Mouse (Mus musculus) activated CD4-positive, CD25-positive, alpha-beta regulatory T cell, adult 4 months (primary cell): ENCODE data around the gene Il21r. TPM values are rescaled to one million over a fixed set of nuclear protein-coding genes. Genes with fewer than 3 reads are reported as not detected.

Experiments
- ATAC-seq: one replicate; pipeline ENCODE4 v1.8.0; 2017
- polyA plus RNA-seq, 2 experiments: library from polyadenylated mRNA; unstranded; fragments of 100-300 nt; shearing (Covaris generic); gene quantifications; one replicate each; pipeline ENCODE4 v1.2.1; 2017

The Il21r gene
- polyA plus RNA-seq, 2 experiments from 2014 or later, result 53.6 to 63.4 TPM

DNA sequence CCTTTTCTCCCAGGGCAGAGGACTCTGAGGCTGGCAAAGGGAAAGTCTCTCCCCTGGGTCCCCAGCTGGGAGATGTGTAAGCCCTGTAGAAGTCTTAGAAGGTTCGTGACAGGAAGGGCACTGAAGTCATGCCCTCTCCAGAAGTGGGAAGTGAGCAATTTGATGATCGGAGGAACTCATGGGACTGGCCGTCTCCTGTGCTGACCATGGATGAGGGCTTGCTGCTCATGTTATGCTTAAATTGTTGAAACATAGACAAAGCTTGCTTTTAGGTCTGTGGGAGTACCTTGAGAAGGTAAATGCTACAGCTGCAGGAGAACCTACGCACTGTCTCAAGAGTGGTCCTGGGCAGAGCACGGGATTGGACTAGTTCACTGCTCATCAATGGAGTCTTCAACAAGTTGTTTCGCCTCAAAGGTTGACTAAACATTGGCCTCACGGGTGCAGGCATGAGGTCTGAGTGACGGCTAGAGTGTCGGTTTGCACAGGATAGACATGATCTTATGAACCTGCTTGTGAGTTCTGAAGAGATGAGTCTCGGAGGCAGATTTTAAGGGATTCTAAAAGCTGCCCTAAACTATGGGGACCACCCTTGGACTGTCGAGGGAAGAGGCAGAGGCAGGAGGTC is 1.3 kb upstream of the Il21r start:
- no peak for ATAC-seq

DNA sequence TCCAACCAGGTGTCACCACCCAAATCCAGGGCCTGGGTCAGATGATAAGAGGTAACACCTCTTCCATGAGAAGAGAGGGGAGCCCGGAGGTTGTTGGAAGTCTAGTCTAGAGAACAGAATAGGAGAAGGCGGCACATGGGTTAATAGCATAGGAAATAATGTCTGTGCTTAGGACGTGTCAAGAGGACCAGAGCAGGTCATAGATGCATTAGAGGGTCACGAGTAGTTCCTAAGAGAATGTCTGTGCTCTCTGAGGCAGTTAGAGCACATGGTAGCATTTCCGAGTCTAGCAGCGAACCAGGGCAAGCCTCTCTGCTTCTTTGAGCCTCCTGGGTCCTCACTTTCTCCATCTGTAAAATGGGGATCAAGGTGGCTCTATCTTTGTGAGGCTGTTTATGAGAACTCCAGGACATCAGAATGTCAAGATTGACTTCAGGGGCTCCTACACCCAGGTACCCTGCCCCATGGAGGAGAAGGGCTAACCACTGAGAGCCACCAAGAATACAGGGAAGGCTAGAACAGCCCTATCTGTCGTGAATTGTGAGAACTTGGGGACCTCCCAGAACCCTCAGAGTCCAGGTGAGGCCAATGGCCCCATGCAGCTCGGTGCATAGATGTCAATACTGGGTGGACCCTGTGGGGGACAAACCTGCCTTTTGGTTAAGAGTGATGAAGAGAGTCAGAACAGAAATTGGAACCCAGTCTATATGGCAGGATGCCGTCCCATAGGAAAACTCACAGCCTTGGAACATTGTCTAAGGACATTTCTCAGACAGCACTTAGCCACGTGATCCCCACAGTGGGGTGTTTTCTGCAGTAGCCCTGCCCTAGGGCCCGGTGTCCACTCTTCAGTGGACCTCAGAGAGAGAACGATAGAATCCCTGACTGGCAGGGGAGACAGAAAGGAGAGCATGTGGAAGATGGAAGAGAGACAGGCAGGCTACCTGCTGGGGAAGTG is 1.4 kb downstream of the Il21r start:
- no peak for ATAC-seq

DNA sequence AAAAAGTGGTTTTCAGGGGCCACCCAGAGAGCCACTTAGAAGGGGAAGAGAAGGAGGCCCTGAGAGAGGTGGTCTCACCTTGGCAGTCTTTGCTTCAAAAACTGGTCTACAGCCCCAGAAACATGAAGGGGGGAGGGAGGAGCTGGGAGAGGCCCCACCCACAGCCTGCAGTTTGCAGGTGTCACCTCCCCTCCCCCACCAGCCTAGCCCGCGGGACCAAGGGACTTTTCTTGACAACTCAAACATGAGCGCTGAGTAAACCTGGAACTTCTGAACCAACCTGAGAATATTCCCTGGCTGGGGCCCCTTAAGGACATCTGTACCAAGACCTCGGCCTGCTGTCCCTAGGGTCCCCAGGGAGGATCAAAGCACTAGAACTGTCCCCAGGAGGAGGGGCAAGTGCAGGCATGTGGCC is 2.5 kb downstream of the Il21r start:
- peak; percentile 16 for ATAC-seq

DNA sequence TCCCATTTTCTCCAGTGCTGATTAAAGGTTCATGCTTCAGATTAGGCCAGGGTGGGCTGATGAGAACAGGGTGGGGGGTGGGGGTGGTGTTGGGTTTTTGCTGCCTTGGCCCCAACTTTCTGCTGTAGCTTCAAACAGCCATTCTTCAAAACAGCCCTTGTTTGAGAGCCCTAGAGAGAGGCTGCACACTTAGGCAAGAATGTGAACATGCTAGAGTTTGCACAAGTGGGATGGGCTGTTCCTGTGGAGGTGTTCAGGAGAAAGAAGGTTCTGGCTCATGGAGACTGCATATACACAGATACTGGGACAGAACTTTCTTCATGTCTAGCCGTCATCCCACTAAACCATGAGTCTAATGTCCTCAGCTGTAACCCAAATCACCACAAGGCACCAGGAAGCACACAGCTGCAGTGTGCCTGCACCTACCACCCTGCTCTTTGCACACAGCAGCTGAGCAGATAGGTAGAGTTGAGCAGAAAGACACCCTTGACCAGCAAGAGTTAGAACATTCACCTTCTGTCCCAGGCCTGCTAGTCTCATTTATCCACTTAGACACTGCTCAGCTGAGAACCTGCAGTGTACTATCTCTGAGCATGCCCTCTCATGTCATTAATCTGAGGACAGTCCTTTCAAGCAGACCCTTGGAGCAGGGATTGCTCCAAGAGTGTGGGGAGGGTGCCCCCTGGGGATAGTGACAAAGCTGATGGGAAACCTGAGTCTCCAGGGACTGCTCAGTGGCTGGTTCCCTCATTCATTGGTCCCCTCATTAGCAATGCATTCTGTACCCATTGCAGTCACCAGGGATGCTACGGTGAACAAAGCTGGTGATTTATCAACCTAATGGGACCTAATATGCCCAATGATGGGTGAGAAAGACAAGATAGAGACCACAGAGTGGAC is 3.3 kb downstream of the Il21r start:
- ATAC-seq, result no peak

DNA sequence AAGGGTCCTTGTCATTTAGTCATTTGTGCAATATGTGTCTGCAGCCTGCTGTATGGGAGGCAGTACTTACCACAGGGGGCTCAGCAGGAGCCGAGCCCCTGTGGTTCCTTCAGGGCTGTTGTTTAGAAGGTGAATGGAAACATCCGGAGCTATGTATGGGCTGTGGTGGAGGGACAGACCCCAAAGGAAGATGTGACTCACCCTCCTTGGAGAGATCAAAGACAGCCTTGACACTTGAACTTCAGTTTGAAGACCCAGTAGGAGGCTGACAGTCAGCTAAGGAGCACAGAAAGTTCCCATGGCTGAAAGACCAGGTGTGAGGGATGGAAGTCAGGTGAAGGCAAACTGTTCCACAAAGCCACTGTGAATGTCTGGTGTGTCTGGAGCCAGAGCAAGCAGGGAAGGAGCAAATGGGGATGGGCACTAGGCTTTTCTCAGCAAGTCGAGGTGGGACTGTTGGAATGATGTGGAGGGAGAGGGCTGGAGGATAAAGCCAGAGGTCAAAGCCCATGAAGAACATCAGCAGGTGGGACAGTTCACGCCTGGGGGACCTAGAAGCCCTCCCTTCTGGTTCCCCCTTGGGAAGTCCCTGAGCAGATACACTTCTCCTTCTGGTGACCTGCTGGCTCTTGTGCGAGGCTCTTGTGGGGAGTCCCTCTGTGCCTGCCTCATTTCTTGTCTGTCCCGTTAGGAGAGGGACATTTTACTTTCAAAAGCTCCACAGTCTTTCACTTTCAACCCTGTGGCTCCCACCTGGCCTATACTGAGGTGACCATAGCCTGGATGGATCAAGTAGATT is 4.4 kb downstream of the Il21r start:
- peak; percentile 70 for ATAC-seq

DNA sequence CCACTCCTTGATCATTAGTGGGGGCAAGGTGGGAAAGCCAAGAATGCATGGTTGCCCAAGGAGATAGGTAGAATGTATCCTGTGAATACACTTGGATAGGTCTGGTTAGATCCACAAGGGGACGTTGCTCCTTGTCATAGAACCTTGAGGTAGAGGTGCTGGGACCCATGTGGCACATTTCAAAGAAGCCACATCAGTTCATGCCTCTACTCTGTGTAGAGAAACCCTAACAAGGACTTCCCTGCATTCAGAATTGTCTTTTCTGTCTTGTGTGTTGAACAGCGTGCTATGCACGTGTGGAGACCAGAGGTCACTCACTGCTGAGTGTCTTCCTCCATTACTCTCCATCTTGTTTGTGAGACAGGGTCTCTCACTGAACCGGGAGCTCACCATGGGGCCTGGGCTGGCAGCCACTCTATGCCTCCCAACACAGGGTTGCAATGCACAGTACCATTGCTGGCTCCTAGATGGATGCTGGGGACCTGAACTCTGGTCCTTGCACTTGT is 5.0 kb downstream of the Il21r start:
- ATAC-seq, result no peak

DNA sequence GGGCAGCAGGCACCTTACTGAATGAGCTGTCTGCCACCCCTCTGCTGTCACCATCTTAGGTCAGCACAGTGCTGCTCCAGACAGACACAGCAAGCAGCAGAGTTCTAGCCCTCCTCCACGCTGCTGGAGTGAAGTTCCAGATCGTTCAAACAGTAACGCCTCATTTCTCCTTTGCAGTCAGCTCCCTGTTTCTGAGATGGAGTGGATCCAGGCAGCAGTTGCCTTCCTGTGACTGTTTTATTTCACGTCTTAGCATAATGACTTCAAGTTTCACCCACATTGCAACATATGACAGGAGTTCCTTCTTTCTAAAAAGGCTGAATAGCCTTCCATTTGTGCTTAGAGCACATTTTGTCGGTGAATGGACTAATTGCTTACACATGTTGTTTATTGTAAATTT is 10.3 kb downstream of the Il21r start:
- ATAC-seq, result no peak

DNA sequence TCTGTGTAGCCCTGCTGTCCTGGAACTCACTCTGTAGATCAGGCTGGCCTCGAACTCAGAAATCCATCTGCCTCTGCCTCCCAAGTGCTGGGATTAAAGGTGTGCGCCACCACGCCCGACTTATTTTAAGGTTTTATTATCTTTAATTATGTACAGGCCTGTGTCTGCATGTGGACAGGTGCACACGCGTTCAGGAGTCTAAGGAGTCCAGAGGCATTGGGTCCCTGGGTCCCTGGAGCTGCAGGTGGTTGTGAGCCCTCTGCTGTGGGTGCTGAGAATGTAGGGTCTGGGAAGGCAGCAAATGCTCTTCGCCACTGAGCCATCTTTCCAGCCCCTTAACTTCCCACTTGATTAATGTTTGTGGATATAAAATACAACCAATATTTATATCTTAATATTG is 12.2 kb downstream of the Il21r start:
- no peak for ATAC-seq

DNA sequence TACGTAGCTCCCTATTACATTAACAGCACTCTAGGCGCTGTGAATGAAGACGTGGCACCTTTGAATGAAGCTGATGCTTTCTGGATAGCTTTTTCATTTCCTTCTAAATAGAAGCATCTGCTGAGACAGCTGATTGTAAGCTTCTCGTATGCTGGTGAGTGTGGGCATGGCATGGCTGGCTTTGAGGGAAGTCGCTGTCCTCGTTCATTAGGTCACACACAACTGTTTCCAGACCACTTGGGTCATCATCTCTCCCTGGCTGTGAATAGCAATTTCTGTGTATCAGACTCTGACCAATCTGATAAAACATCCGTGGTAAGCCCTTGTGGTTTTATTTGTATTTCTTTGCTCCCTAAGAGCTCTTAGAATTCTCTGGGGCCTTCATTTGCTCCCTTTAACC is 14.8 kb downstream of the Il21r start:
- no peak for ATAC-seq

DNA sequence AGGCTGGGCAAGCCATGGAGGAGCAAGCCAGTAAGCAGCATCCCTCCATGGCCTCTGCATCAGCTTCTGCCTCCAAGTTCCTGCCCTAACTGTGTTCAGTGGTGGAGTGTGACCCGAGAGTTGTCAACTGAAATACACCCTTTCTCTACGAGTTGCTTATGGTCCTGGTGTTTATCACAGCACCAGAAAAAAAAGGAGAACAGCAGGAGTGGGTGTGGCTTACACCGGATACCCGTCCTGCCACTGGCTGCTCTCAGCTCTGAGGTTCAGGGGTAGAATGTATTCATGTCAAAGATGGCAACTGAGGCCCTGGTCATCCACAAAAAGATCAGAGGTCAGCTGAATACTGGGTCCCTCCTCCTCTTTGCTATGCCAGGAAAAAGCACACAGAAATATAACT is 16.8 kb downstream of the Il21r start:
- peak; percentile 56 for ATAC-seq

DNA sequence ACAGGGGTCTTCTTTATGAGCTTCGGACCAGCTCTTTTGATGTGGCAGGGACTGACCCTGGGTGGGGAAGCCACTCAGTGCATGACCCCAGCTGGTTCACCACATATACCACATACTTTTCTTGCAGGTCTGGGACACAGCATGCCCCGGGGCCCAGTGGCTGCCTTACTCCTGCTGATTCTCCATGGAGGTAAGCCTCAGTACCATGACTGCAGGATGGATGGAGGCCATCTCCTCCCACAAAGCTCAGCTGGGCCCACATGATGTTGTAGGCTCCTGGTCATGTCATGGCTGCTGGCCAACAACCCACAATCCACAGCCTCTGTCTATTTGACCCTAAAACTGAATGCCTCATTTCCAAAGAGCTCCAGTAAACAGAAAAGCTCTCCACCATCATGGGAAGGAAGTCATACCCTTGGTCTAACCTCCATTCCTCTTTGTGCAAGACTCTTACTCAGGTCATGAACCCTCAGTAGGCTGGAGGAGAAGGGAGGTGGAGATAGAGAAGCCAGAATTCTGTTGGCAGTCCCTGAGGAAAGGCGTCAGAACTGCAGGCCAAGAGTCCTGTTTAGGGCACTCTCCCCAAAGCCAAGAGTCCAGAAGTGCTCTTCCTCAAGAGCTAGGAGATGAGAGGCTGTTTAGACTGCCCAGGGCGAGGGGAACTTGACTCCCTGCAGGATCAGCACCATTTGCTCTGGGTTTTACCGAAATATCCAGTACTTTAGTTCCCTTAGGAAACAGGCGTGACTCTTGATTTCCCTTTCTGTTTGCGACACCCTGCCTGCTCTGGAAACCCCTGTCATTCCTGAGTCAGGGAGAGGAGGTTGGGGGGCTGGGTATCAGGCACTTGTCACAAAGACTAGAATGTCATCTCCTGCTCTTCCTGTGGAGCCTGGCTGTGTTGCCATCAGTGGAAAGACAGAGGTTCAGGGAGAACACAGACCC is 19.8 kb downstream of the Il21r start:
- no peak for ATAC-seq

DNA sequence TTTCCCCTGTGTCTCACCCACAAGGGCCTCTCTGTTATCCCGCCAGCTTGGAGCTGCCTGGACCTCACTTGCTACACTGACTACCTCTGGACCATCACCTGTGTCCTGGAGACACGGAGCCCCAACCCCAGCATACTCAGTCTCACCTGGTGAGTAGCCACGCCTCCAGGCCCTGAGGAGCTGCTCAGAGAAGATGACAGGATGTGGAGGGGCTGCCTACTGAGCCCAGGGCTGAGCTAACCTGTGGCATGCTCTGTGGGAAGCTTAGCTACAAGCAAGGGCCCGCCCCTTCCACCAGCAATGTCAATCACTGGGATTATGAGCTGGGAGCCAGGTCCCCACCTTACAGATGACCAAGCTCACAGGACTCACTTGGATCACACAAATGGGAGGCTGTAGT is 22.0 kb downstream of the Il21r start:
- peak; percentile 60 for ATAC-seq

DNA sequence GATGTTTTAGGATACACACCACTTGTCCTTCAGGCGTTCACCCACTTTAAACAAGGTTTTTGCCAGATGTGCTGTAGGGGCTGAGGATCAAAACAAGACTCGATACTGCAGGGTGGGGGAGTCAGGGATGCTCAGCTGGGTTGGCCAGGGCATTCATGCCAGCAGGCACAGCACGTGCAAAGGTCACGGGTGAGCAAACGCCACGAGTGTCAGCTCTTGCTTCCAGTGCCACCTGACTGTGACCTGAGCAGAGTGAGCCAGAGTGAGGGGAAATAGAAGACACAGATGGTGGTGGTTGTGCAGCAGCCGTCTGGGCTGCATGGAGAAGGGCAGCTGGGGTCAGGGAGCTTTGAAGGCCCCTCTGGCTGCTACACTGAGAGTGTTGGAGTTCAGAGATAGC is 22.6 kb downstream of the Il21r start:
- ATAC-seq, result no peak

DNA sequence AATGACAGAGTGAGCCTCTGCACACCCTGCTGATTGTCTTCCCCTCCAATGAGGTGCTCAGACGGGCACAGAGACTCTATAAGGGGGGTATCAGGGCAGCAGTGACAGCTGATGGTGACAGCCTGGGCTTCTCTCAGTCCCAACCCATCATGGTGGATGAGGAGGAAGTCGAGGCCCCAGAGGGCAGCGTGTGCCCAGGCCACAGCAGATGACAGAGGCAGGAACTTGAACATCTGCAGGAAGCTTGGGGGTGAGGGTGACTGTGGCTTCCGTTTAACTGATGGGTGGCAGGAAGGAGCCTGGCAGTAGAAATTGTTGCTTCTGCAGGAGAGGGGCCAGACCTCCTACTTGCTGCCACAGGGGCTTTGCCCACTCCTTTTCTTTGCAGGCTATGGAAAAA is 27.1 kb downstream of the Il21r start:
- ATAC-seq, result peak; percentile 90

DNA sequence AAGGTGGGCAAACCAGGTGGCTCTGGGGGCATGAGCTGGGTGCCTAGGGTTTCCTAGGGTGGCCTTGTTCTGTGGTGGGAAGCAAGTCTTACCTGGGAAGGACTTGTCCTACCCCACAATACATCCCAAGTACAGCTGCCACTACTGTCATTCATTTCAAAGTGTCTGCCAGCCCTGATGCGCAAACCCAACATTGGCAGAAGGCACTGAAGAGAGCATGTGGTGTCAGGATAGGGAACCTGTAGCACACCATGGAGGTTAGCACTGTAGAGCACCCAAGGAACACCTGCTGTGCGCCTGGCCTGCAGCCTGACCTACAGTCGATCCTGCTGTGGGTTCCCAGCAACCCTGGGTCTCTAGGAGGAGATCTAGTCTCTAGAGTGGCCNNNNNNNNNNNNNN is 27.8 kb downstream of the Il21r start:
- ATAC-seq, result no peak

DNA sequence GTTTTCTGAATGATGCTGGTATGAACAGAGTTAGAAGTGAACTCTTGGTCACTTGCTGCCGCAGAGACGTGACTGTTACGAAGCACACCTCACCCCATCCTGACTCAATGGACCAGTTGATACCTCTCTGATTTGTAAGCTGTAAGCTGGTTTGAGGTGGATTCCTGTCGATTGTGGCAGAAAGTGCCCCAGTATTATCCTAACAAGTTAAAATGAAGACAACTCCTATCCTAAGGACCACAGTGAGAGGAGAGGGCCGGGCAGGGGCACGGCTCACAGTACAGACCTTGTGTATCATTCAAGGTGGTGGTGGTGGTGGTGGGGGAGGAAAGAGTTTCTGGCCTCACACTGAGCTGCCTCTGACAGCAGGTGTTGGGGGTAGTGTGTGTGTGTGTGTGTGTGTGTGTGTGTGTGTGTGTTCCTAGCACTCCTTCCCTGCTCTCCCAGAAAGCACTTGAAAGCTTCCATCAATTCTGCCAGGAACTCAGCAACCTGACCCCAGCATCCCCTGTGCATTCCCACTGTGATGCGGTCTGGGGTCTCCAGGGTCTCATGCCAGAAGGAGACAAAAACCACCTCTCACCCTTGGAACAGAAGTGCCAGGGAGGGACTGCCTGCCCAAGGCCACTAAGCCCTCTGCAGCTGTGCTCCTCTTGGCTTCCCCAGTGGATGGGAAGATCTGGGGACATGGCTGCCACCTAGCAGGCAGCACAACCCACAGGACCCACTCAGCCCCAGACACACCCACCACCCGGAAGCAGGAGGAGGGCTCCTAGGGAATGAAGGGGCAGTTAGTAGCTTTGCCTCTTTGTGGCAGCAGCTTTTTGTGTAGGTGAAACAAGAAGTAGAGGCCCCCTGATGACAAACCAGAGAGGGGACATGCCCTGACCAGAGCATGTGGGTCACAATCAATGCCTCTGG is 34.3 kb downstream of the Il21r start:
- no peak for ATAC-seq

DNA sequence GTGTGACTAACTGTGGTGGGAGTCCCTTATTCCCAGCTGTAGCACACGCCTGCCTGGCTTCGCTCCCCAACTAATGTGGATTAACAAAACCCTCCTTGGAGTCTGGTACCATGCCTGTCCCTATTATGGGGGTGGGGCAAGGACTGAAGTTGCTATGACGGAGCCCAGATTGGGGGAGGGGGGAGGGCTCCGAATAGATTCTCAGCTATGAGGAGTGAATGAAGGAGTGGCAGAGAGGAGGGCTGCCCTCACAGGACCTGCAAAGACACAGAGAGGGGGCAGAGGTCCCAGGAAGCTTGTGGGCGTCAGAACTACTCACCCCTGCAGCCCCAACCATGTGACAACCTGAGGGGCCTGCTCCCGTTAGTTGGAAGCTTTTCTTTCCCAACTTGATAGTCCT is 35.1 kb downstream of the Il21r start:
- no peak for ATAC-seq

DNA sequence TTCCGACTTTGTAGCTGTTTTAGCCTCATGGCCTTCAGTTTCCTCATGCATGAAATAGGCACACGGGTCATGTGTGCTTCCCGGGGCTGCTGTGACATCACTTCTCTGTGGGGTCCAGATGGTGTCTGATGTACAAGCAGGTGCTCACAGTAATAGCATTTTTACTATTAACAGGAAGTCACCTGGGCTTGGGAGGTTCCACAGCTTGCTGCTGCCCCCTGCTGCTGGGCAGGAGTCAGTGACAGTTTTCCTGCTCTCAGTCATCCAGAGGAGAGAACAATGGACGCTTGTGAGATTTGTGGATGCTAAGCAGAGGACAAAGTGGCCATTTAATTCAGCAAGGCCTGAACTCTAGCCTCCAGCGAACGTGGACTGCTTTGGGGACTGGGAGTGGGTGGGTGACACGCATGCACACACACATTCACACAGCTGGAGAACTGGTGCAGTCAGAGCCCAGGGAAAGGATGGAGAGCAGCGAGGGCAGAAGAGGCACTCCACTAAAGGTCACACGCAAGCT is 35.7 kb downstream of the Il21r start:
- peak; percentile 56 for ATAC-seq

DNA sequence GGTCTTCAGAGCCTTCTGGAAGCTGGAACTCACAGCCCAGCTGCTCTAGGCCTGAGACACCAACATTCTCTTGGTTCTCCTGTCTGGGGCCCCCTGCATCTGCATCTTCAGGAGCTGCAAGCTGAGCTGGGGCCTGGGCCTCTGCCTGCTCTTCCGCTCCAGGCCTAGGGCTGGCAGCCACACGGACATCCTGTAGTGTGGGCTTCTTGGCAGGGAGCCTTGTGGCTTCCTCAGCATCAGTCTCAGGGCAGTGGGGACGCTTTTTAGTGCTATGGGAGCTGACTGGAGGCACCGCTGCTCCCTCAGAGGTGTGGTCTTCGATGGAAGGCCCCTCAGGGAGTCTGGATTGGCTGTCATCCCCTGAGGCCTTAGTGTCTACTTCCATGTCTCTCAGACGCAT is 40.7 kb downstream of the Il21r start:
- peak; percentile 18 for ATAC-seq
